Mouse (Mus musculus) erythroblast, embryonic 14.5 days (primary cell): ENCODE measurements around the gene Vmn2r45. TPM values are rescaled to one million over a fixed set of nuclear protein-coding genes. Genes with fewer than 3 reads are reported as not detected.
"Not testable (repeated sequence)": the region's sequence is repeated elsewhere in the genome, so short reads cannot be mapped to it uniquely, and the experiment has no call there.

Experiments used
- H3K27me3 ChIP-seq: 2 replicates; pipeline ENCODE4 v1.6.1; 2012; ENCODE audit warnings: inconsistent platforms; ENCODE audit not compliant: control insufficient read depth
- H3K36me3 ChIP-seq: 2 replicates; pipeline ENCODE4 v1.6.1; 2012; ENCODE audit warnings: mild to moderate bottlenecking, inconsistent platforms; ENCODE audit not compliant: control insufficient read depth
- H3K4me1 ChIP-seq: 2 replicates; pipeline ENCODE4 v1.6.1; 2012; ENCODE audit warnings: inconsistent platforms; ENCODE audit not compliant: control insufficient read depth
- H3K4me3 ChIP-seq: replicated peaks from 2 replicates; pipeline ENCODE3; 2012; ENCODE audit warnings: moderate library complexity, mild to moderate bottlenecking, inconsistent platforms
- H3K9me3 ChIP-seq: 2 replicates; pipeline ENCODE4 v1.6.1; 2012; ENCODE audit warnings: low read length, inconsistent platforms, mixed read lengths; ENCODE audit not compliant: control insufficient read depth
- polyA plus RNA-seq: library from polyadenylated mRNA; stranded (reverse); fragments of >175 nt; gene quantifications from 2 replicates; pipeline ENCODE4 v1.2.3, GENCODE M21; 2012

Gene Vmn2r45
- not detected in 2 replicates for polyA plus RNA-seq

DNA sequence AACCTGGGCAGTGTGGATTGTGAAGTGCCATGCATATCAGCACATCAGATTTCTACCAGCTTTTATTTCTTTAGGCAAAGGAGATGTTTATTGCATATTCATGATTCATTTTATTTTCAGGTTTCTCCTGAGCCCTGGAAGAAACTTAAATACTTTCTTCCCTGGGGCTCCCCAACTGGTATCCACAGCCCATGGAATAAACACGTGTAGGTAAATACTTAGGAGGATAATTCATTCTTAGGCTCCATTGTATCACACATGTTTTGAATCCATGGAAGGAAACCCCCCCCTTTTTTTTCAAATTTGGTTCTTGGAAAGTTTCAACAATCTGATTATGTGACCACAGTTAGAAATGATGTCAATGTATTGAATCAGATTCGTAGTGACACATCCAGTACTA is at the start of gene Vmn2r45:
Vmn2r45 (minus strand) TSS at position 101 of the 400 bp plus-strand sequence.
- H3K4me3 ChIP-seq, H3K9me3 ChIP-seq, H3K36me3 ChIP-seq, H3K4me1 ChIP-seq, H3K27me3 ChIP-seq: not testable (repeated sequence)

Other genes with a start within 250 kb of the Vmn2r45 start
- not detected in 2 replicates for gene Vmn2r43, start 228.5 kb downstream of the Vmn2r45 start, polyA plus RNA-seq
- 0.01 TPM in 1 of 2 replicates, not detected in the other for gene Vmn2r44, start 105.7 kb downstream of the Vmn2r45 start, polyA plus RNA-seq